Mouse (Mus musculus) c-Kit-positive CD71-positive TER-119-positive erythroid progenitor cells, embryonic 14.5 days (primary cell): Measurements from ENCODE around the gene Cfl1.

ENCODE experiments used
- DNase-seq: peaks from one replicate; pipeline ENCODE4 v3.0.0-alpha.2; 2013; ENCODE audit warnings: low spot score

Gene Cfl1

GRCm38 (mm10) chr19:5529325-5530137, 39.3 kb downstream of the Cfl1 start:
- DNase-seq, result peak; percentile 92

GRCm38 (mm10) chr19:5530138-5530524, 39.9 kb downstream of the Cfl1 start:
- DNase-seq, result no peak

- no peak for DNase-seq
Measured at GRCm38 (mm10) chr19:5532520-5532919, 42.3 kb downstream of the Cfl1 start.

GRCm38 (mm10) chr19:5538786-5539185, 48.5 kb downstream of the Cfl1 start:
- no peak for DNase-seq

GRCm38 (mm10) chr19:5543362-5543761, 53.1 kb downstream of the Cfl1 start:
- DNase-seq, result no peak

GRCm38 (mm10) chr19:5544031-5544430, 53.8 kb downstream of the Cfl1 start:
- DNase-seq, result no peak
